ENCODE assay signal across 8 mouse cellular contexts in the genomic region with DNA sequence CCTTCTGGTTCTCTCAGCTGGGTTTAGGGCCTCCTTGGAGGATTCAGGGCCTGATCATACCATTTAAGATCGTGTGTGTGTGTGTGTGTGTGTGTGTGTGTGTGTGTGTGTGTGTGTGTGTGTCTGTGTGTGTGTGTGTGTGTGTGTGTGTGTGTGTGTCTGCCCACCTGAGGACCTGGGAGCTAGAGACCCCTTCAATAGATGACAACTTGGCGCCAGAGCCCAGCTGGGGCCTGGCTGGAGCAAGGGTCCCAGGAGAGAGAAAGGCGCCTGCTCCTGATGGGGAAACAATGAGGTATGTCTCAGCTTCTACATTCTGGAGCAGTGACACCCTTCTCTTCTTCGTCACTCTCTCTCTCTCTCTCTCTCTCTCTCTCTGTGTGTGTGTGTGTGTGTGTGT. TPM values are rescaled to one million over a fixed set of nuclear protein-coding genes. Genes with fewer than 3 reads are reported as not detected.
DNase-seq lines count a peak whose midpoint lies in the region; ATAC-seq and TF ChIP-seq lines count a peak whose summit lies in the region.
"Not testable (repeated sequence)": the region's sequence is repeated elsewhere in the genome, so short reads cannot be mapped to it uniquely, and the experiment has no call there.
"Had no signal": no experiment of that assay in that cellular context is flagged by ENCODE, and none has a peak within 500 bp of the region (broad histone marks: within the 10 kb centered on the region; RNA-seq: fewer than 3 reads in every experiment).

No protein-coding gene starts in this region.

- H3K4me2 ChIP-seq in forebrain, embryonic 13.5 days = peak overlapping the region; percentile 90
- H3K4me2 ChIP-seq in hindbrain, embryonic 15.5 days = peak overlapping the region; percentile 80
- peak overlapping the region; percentile 89 for H3K4me2 ChIP-seq in midbrain, embryonic 12.5 days (replicated peaks)
- H3K4me2 ChIP-seq in midbrain, postnatal 0 days (ENCODE audit: low read depth, low read length, poor library complexity, severe bottlenecking) = peak overlapping the region; percentile 65
- H3K4me2 ChIP-seq in neural tube, embryonic 15.5 days = peak overlapping the region; percentile 75

- not testable (repeated sequence) for ATAC-seq in forebrain, embryonic 13.5 days; hindbrain, embryonic 15.5 days (ENCODE audit: low FRiP score, low read depth); midbrain, embryonic 12.5 days (ENCODE audit: low FRiP score, low read depth); midbrain, postnatal 0 days (ENCODE audit: low FRiP score); neural tube, embryonic 15.5 days (ENCODE audit: low FRiP score)

- peaks cover 15% of the 10 kb centered on the region; the same call in 1 of the 2 replicates for H3K4me1 ChIP-seq in cortical plate, adult 2 months (ENCODE audit: control insufficient read depth, insufficient read depth, low read length)
- peaks cover 40% of the 10 kb centered on the region for H3K4me1 ChIP-seq in forebrain, embryonic 13.5 days
- peaks cover 80% of the 10 kb centered on the region for H3K4me1 ChIP-seq in hindbrain, embryonic 10.5 days (replicated peaks)
- H3K4me1 ChIP-seq in hindbrain, embryonic 15.5 days (replicated peaks) = peaks cover 46% of the 10 kb centered on the region
- H3K4me1 ChIP-seq in midbrain, embryonic 12.5 days = peaks cover 39% of the 10 kb centered on the region
- peaks cover 11% of the 10 kb centered on the region; the same call in 1 of the 2 replicates for H3K4me1 ChIP-seq in midbrain, postnatal 0 days (ENCODE audit: insufficient read depth, low read length)
- H3K4me1 ChIP-seq in neural tube, embryonic 15.5 days = peaks cover 46% of the 10 kb centered on the region

- not testable (repeated sequence) for DNase-seq in hindbrain, embryonic 10.5 days (ENCODE audit: low spot score)
- peak; percentile 16 for DNase-seq in midbrain, postnatal 0 days (ENCODE audit: low spot score)

- H3K4me3 ChIP-seq in cortical plate, adult 2 months (ENCODE audit: insufficient read depth, low read length) = peak overlapping the region; percentile 93
- peak overlapping the region; percentile 70 for H3K4me3 ChIP-seq in forebrain, embryonic 13.5 days
- H3K4me3 ChIP-seq in hindbrain, embryonic 10.5 days = peak overlapping the region; percentile 84
- H3K4me3 ChIP-seq in hindbrain, embryonic 15.5 days = peak overlapping the region; percentile 64
- peak overlapping the region; percentile 83 for H3K4me3 ChIP-seq in midbrain, embryonic 12.5 days
- peak overlapping the region; percentile 67 for H3K4me3 ChIP-seq in midbrain, postnatal 0 days (ENCODE audit: low read depth, low read length)
- peak overlapping the region; percentile 73 for H3K4me3 ChIP-seq in neural tube, embryonic 15.5 days (replicated peaks)

- H3K9ac ChIP-seq in forebrain, embryonic 13.5 days = not testable (repeated sequence)
- 0 out of 2 replicates have a peak overlapping the region, but pooled peaks have one; percentile 3 for H3K9ac ChIP-seq in hindbrain, embryonic 15.5 days
- peak overlapping the region; percentile 24; the same call in 1 of the 2 replicates for H3K9ac ChIP-seq in midbrain, embryonic 12.5 days (replicated peaks)
- 0 out of 2 replicates have a peak overlapping the region, but pooled peaks have one; percentile 19 for H3K9ac ChIP-seq in midbrain, postnatal 0 days (replicated peaks; ENCODE audit: low read length, poor library complexity, severe bottlenecking)
- peak overlapping the region; percentile 92 for H3K9ac ChIP-seq in neural tube, embryonic 15.5 days (replicated peaks)

- TF ChIP-seq CTCF in cortical plate, adult 2 months (IDR thresholded peaks at IDR 0.05; ENCODE audit: extremely low read depth, insufficient read depth, low read length); midbrain, postnatal 0 days (IDR thresholded peaks at IDR 0.05): not testable (repeated sequence)

- H3K36me3 ChIP-seq in forebrain, embryonic 13.5 days (ENCODE audit: poor library complexity, severe bottlenecking) = peaks cover 18% of the 10 kb centered on the region
- peaks cover 13% of the 10 kb centered on the region for H3K36me3 ChIP-seq in hindbrain, embryonic 10.5 days
- not testable (repeated sequence) for H3K36me3 ChIP-seq in hindbrain, embryonic 15.5 days; neural tube, embryonic 15.5 days
- peaks cover 13% of the 10 kb centered on the region for H3K36me3 ChIP-seq in midbrain, embryonic 12.5 days
- peaks cover 14% of the 10 kb centered on the region for H3K36me3 ChIP-seq in midbrain, postnatal 0 days (ENCODE audit: insufficient read depth, low read length)

- not testable (repeated sequence) for TF ChIP-seq POLR2A in cortical plate, adult 2 months (IDR thresholded peaks at IDR 0.05; ENCODE audit: extremely low read depth, insufficient read depth, low read length)

- H3K27me3 ChIP-seq in forebrain, embryonic 13.5 days; hindbrain, embryonic 10.5 days (ENCODE audit: insufficient read depth, poor library complexity, severe bottlenecking); hindbrain, embryonic 15.5 days; midbrain, embryonic 12.5 days; midbrain, postnatal 0 days (ENCODE audit: insufficient read depth, low read length); neural tube, embryonic 15.5 days (replicated peaks): not testable (repeated sequence)

- H3K27ac ChIP-seq in cortical plate, adult 2 months (ENCODE audit: insufficient read depth, low read length); midbrain, embryonic 12.5 days (replicated peaks); neural tube, embryonic 15.5 days (replicated peaks): not testable (repeated sequence)
- H3K27ac ChIP-seq in forebrain, embryonic 13.5 days = peak overlapping the region; percentile 25; the same call in 1 of the 2 replicates
- peak overlapping the region; percentile 26; the same call in 1 of the 2 replicates for H3K27ac ChIP-seq in hindbrain, embryonic 10.5 days
- H3K27ac ChIP-seq in hindbrain, embryonic 15.5 days (replicated peaks) = peak overlapping the region; percentile 77; the same call in 1 of the 2 replicates
- H3K27ac ChIP-seq in midbrain, postnatal 0 days (ENCODE audit: low read depth, low read length) = peak overlapping the region; percentile 74

- H3K9me3 ChIP-seq in forebrain, embryonic 13.5 days (replicated peaks); hindbrain, embryonic 10.5 days; hindbrain, embryonic 15.5 days; midbrain, embryonic 12.5 days; midbrain, postnatal 0 days (ENCODE audit: low read length); neural tube, embryonic 15.5 days (replicated peaks): not testable (repeated sequence)

- 21% methylated on average over 2 of the region's 4 CpGs for WGBS in forebrain, embryonic 13.5 days
- WGBS in hindbrain, embryonic 10.5 days = 49% methylated on average over 4 of the region's 4 CpGs
- WGBS in hindbrain, embryonic 15.5 days = 19% methylated on average over 4 of the region's 4 CpGs
- 47% methylated on average over 4 of the region's 4 CpGs for WGBS in midbrain, embryonic 12.5 days
- WGBS in midbrain, postnatal 0 days = 21% methylated on average over 3 of the region's 4 CpGs
- 28% methylated on average over 4 of the region's 4 CpGs for WGBS in neural tube, embryonic 15.5 days

RNA-seq across cellular contexts. Expression of a gene that starts 1.2 kb away (rescaled TPM):
- 320 and 321 TPM in 2 replicates for polyA plus RNA-seq in cortical plate, adult 2 months (2012; rRNA removed)
- 66.9 and 71.1 TPM in 2 replicates for polyA plus RNA-seq in forebrain, embryonic 13.5 days (2015; fragmentation: Nextera tagmentation; extraction: Ambion mirVana)
- 55.0 and 75.5 TPM in 2 replicates for polyA plus RNA-seq in hindbrain, embryonic 10.5 days (2016; fragmentation: Nextera tagmentation; extraction: Ambion mirVana)
- 162 and 178 TPM in 2 replicates for polyA plus RNA-seq in hindbrain, embryonic 15.5 days (2015; fragmentation: Nextera tagmentation; extraction: Ambion mirVana)
- 105 and 112 TPM in 2 replicates for polyA plus RNA-seq in midbrain, embryonic 12.5 days (2016; fragmentation: Nextera tagmentation; extraction: Ambion mirVana)
- 286 and 357 TPM in 2 replicates for total RNA-seq in midbrain, postnatal 0 days (2014; rRNA removed)
- 176 and 178 TPM in 2 replicates for polyA plus RNA-seq in midbrain, postnatal 0 days (2015; fragmentation: Nextera tagmentation; extraction: Ambion mirVana)
- 134 and 169 TPM in 2 replicates for polyA plus RNA-seq in neural tube, embryonic 15.5 days (2015; fragmentation: Nextera tagmentation; extraction: Ambion mirVana)

RNA-seq across cellular contexts. Expression of a gene that starts 17.5 kb away (rescaled TPM):
- 4.2 and 4.4 TPM in 2 replicates for polyA plus RNA-seq in cortical plate, adult 2 months (2012; rRNA removed)
- polyA plus RNA-seq in forebrain, embryonic 13.5 days (2015; fragmentation: Nextera tagmentation; extraction: Ambion mirVana) = 6.2 and 6.6 TPM in 2 replicates
- polyA plus RNA-seq in hindbrain, embryonic 10.5 days (2016; fragmentation: Nextera tagmentation; extraction: Ambion mirVana) = 3.3 and 4.3 TPM in 2 replicates
- 7.8 and 8.8 TPM in 2 replicates for polyA plus RNA-seq in hindbrain, embryonic 15.5 days (2015; fragmentation: Nextera tagmentation; extraction: Ambion mirVana)
- polyA plus RNA-seq in midbrain, embryonic 12.5 days (2016; fragmentation: Nextera tagmentation; extraction: Ambion mirVana) = 7.4 TPM in 2 replicates
- total RNA-seq in midbrain, postnatal 0 days (2014; rRNA removed) = 0.76 and 8.6 TPM in 2 replicates
- 3.1 and 4.7 TPM in 2 replicates for polyA plus RNA-seq in midbrain, postnatal 0 days (2015; fragmentation: Nextera tagmentation; extraction: Ambion mirVana)
- polyA plus RNA-seq in neural tube, embryonic 15.5 days (2015; fragmentation: Nextera tagmentation; extraction: Ambion mirVana) = 7.1 and 8.0 TPM in 2 replicates

RNA-seq across cellular contexts. Expression of a gene that starts 25.2 kb away (rescaled TPM):
- 0.31 and 0.59 TPM in 2 replicates for polyA plus RNA-seq in cortical plate, adult 2 months (2012; rRNA removed)
- 1.5 and 2.4 TPM in 2 replicates for polyA plus RNA-seq in forebrain, embryonic 13.5 days (2015; fragmentation: Nextera tagmentation; extraction: Ambion mirVana)
- polyA plus RNA-seq in hindbrain, embryonic 10.5 days (2016; fragmentation: Nextera tagmentation; extraction: Ambion mirVana) = 7.8 and 12.5 TPM in 2 replicates
- polyA plus RNA-seq in hindbrain, embryonic 15.5 days (2015; fragmentation: Nextera tagmentation; extraction: Ambion mirVana) = 1.5 TPM in 2 replicates
- 4.7 and 7.4 TPM in 2 replicates for polyA plus RNA-seq in midbrain, embryonic 12.5 days (2016; fragmentation: Nextera tagmentation; extraction: Ambion mirVana)
- 1.4 TPM in 2 replicates for total RNA-seq in midbrain, postnatal 0 days (2014; rRNA removed)
- polyA plus RNA-seq in midbrain, postnatal 0 days (2015; fragmentation: Nextera tagmentation; extraction: Ambion mirVana) = 1.5 and 1.6 TPM in 2 replicates
- polyA plus RNA-seq in neural tube, embryonic 15.5 days (2015; fragmentation: Nextera tagmentation; extraction: Ambion mirVana) = 0.95 and 2.5 TPM in 2 replicates
- polyA plus RNA-seq: erythroblast, embryonic 14.5 days had no signal

RNA-seq across cellular contexts. Expression of a gene that starts 25.4 kb away (rescaled TPM):
- polyA plus RNA-seq in cortical plate, adult 2 months (2012; rRNA removed) = 45.5 and 50.3 TPM in 2 replicates
- polyA plus RNA-seq in forebrain, embryonic 13.5 days (2015; fragmentation: Nextera tagmentation; extraction: Ambion mirVana) = 33.8 and 33.9 TPM in 2 replicates
- polyA plus RNA-seq in hindbrain, embryonic 10.5 days (2016; fragmentation: Nextera tagmentation; extraction: Ambion mirVana) = 26.0 and 30.1 TPM in 2 replicates
- 37.3 and 40.1 TPM in 2 replicates for polyA plus RNA-seq in hindbrain, embryonic 15.5 days (2015; fragmentation: Nextera tagmentation; extraction: Ambion mirVana)
- polyA plus RNA-seq in midbrain, embryonic 12.5 days (2016; fragmentation: Nextera tagmentation; extraction: Ambion mirVana) = 26.1 and 27.2 TPM in 2 replicates
- 23.6 and 31.8 TPM in 2 replicates for total RNA-seq in midbrain, postnatal 0 days (2014; rRNA removed)
- 43.4 and 51.5 TPM in 2 replicates for polyA plus RNA-seq in midbrain, postnatal 0 days (2015; fragmentation: Nextera tagmentation; extraction: Ambion mirVana)
- polyA plus RNA-seq in neural tube, embryonic 15.5 days (2015; fragmentation: Nextera tagmentation; extraction: Ambion mirVana) = 39.1 and 39.7 TPM in 2 replicates

RNA-seq across cellular contexts. Expression of a gene that starts 34.0 kb away (rescaled TPM):
- polyA plus RNA-seq in cortical plate, adult 2 months (2012; rRNA removed) = 99.9 and 108 TPM in 2 replicates
- 28.2 and 29.4 TPM in 2 replicates for polyA plus RNA-seq in forebrain, embryonic 13.5 days (2015; fragmentation: Nextera tagmentation; extraction: Ambion mirVana)
- 26.0 and 31.7 TPM in 2 replicates for polyA plus RNA-seq in hindbrain, embryonic 10.5 days (2016; fragmentation: Nextera tagmentation; extraction: Ambion mirVana)
- 41.1 and 47.9 TPM in 2 replicates for polyA plus RNA-seq in hindbrain, embryonic 15.5 days (2015; fragmentation: Nextera tagmentation; extraction: Ambion mirVana)
- polyA plus RNA-seq in midbrain, embryonic 12.5 days (2016; fragmentation: Nextera tagmentation; extraction: Ambion mirVana) = 36.1 and 37.7 TPM in 2 replicates
- total RNA-seq in midbrain, postnatal 0 days (2014; rRNA removed) = 41.9 and 48.4 TPM in 2 replicates
- polyA plus RNA-seq in midbrain, postnatal 0 days (2015; fragmentation: Nextera tagmentation; extraction: Ambion mirVana) = 50.6 and 55.2 TPM in 2 replicates
- polyA plus RNA-seq in neural tube, embryonic 15.5 days (2015; fragmentation: Nextera tagmentation; extraction: Ambion mirVana) = 43.0 and 46.0 TPM in 2 replicates
